Mouse (Mus musculus): ENCODE measurements around the gene Apln. TPM values are rescaled to one million over a fixed set of nuclear protein-coding genes. Genes with fewer than 3 reads are reported as not detected.

The Apln gene
- polyA plus RNA-seq, 1 experiment from 2014 or later: 3.1 TPM

- H3K36me3 ChIP-seq (ENCODE audit: control insufficient read depth, insufficient read depth, low read length): no peaks in the 10 kb centered on the region
- WGBS: 75% methylated on average over 3 of the region's 3 CpGs
- H3K27me3 ChIP-seq (ENCODE audit: control insufficient read depth, insufficient read depth, low read length): no peaks in the 10 kb centered on the region
- DNase-seq (ENCODE audit: low spot score): no peak
- no peak for TF ChIP-seq CTCF (IDR thresholded peaks at IDR 0.05; ENCODE audit: low read depth)
- no peak for TF ChIP-seq EP300 (optimal IDR thresholded peaks at IDR 0.05)
- no peak overlapping the region for H3K9ac ChIP-seq (ENCODE audit: low read length)
- H3K27ac ChIP-seq (replicated peaks): no peak overlapping the region
- no peak for ATAC-seq (ENCODE audit: low FRiP score, low TSS enrichment)
- H3K4me1 ChIP-seq (replicated peaks; ENCODE audit: control insufficient read depth, insufficient read depth): no peaks in the 10 kb centered on the region
- no peak overlapping the region for H3K4me2 ChIP-seq (replicated peaks; ENCODE audit: low read depth)
- no peak overlapping the region for H3K4me3 ChIP-seq (ENCODE audit: low read depth, low read length)
- H3K9me3 ChIP-seq (ENCODE audit: control insufficient read depth, low read length): no peaks in the 10 kb centered on the region
These were observed 32.2 kb upstream of the Apln start for GRCm38 (mm10) chrX:48066891-48067290.

DNA sequence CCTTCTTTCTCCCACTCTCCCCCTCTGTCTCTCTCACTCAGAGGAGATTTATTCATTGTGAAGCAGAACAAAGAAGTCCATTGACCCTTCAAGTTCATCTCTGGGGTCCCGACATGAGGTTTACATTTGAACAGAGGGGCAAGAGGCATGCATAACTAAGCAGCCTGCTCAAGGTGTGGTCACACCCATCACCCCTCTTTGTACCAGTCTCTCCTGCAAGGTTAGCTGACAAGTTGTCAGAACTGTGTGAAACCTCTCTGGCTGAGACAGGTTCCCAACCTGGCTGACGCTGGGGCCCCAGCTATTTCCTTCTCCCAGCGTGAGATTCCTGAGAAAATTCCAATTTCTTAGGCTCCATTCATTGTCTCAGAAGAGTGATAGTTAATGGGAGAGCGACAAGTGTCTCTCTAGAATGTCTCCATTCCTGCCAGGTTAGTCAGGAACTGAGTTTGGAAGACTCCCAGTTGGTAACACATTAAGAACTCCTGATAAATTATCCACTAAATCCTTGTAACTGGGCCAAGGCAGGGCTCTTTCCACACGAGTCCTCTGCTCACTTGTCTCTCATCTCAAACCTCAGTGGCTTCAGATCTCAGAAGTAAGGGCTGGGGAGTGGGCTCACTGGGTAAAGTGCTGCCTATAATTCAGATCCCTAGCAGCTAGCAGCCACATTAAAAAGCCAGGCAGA lies 29.7 kb upstream of the Apln start:
- H3K27me3 ChIP-seq (ENCODE audit: control insufficient read depth, insufficient read depth, low read length): no peaks in the 10 kb centered on the region
- no peaks in the 10 kb centered on the region for H3K36me3 ChIP-seq (ENCODE audit: control insufficient read depth, insufficient read depth, low read length)
- no peak overlapping the region for H3K4me2 ChIP-seq (replicated peaks; ENCODE audit: low read depth)
- 38% methylated on average over 5 of the region's 5 CpGs for WGBS
- no peak overlapping the region for H3K4me3 ChIP-seq (ENCODE audit: low read depth, low read length)
- H3K9me3 ChIP-seq (ENCODE audit: control insufficient read depth, low read length): no peaks in the 10 kb centered on the region
- H3K27ac ChIP-seq (replicated peaks): no peak overlapping the region
- DNase-seq (ENCODE audit: low spot score) (no peak), ATAC-seq (ENCODE audit: low FRiP score, low TSS enrichment) (no peak)
- no peaks in the 10 kb centered on the region for H3K4me1 ChIP-seq (replicated peaks; ENCODE audit: control insufficient read depth, insufficient read depth)
- H3K9ac ChIP-seq (ENCODE audit: low read length): no peak overlapping the region
- TF ChIP-seq CTCF (IDR thresholded peaks at IDR 0.05; ENCODE audit: low read depth): no peak
- TF ChIP-seq EP300 (optimal IDR thresholded peaks at IDR 0.05): no peak

- no peak for TF ChIP-seq CTCF (IDR thresholded peaks at IDR 0.05; ENCODE audit: low read depth)
- H3K9me3 ChIP-seq (ENCODE audit: control insufficient read depth, low read length): no peaks in the 10 kb centered on the region
- no peak overlapping the region for H3K9ac ChIP-seq (ENCODE audit: low read length)
- H3K36me3 ChIP-seq (ENCODE audit: control insufficient read depth, insufficient read depth, low read length): no peaks in the 10 kb centered on the region
- 60% methylated on average over 4 of the region's 4 CpGs for WGBS
- H3K4me3 ChIP-seq (ENCODE audit: low read depth, low read length): no peak overlapping the region
- H3K4me1 ChIP-seq (replicated peaks; ENCODE audit: control insufficient read depth, insufficient read depth): no peaks in the 10 kb centered on the region
- ATAC-seq (ENCODE audit: low FRiP score, low TSS enrichment) (no peak), DNase-seq (ENCODE audit: low spot score) (no peak)
- H3K27me3 ChIP-seq (ENCODE audit: control insufficient read depth, insufficient read depth, low read length): no peaks in the 10 kb centered on the region
- no peak overlapping the region for H3K27ac ChIP-seq (replicated peaks)
- no peak overlapping the region for H3K4me2 ChIP-seq (replicated peaks; ENCODE audit: low read depth)
These were observed 27.8 kb upstream of the Apln start for GRCm38 (mm10) chrX:48062481-48062880.

DNA sequence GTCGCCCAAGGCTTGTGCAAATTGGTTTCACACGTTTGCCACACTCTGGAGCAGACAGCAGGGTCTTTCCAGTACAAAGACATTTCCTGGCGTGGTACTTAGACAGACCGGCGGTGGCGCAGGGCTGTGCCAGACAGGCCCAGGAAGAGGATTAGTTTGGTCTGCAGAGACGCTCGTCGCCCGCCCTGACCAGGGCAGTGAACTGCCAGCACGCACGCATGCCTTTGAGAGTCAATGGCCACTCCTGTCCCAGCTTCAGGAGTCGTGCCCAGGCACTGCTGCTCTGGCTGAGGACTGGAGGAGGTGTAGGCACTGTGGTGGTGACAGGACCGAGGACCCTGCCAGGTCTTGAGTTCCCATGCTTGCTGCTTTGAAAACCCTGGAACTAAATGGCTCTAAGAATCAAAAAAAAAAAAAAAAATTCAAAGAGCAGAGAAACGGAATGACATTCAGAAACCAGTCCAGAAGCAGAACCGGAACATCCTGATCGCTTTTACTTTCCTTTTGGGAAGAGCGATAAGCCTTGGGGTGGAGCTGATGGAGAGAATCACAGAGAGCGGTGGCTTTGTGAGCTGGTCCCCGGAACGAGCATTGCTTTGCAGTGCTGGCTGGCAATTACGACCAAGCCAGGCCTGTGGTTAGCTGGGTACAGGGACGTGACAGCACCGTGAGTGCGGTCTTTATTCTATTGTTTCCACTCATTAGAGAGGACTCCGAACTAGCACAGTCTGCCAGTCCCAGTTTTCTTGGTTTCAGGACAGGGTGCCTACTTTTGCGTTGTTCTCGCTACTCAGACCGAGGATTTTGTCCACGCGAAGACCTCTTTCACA lies 19.7 kb upstream of the Apln start:
- ATAC-seq (ENCODE audit: low FRiP score, low TSS enrichment) (peak; percentile 49), DNase-seq (ENCODE audit: low spot score) (peak; percentile 31)
- peak overlapping the region; percentile 41; the same call in 1 of the 2 replicates for H3K9ac ChIP-seq (ENCODE audit: low read length)
- H3K27me3 ChIP-seq (ENCODE audit: control insufficient read depth, insufficient read depth, low read length): no peaks in the 10 kb centered on the region
- no peaks in the 10 kb centered on the region for H3K9me3 ChIP-seq (ENCODE audit: control insufficient read depth, low read length)
- 37% methylated on average over 31 of the region's 31 CpGs for WGBS
- no peaks in the 10 kb centered on the region for H3K36me3 ChIP-seq (ENCODE audit: control insufficient read depth, insufficient read depth, low read length)
- no peak for TF ChIP-seq EP300 (optimal IDR thresholded peaks at IDR 0.05)
- 0 out of 2 replicates have a peak, but pooled peaks have one; percentile 11 for TF ChIP-seq CTCF (IDR thresholded peaks at IDR 0.05; ENCODE audit: low read depth)
- peak overlapping the region; percentile 35 for H3K4me3 ChIP-seq (ENCODE audit: low read depth, low read length)
- H3K27ac ChIP-seq (replicated peaks): 0 out of 2 replicates have a peak overlapping the region, but pooled peaks have one; percentile 8
- H3K4me1 ChIP-seq (replicated peaks; ENCODE audit: control insufficient read depth, insufficient read depth): no peaks in the 10 kb centered on the region
- H3K4me2 ChIP-seq (replicated peaks; ENCODE audit: low read depth): peak overlapping the region; percentile 57

DNA sequence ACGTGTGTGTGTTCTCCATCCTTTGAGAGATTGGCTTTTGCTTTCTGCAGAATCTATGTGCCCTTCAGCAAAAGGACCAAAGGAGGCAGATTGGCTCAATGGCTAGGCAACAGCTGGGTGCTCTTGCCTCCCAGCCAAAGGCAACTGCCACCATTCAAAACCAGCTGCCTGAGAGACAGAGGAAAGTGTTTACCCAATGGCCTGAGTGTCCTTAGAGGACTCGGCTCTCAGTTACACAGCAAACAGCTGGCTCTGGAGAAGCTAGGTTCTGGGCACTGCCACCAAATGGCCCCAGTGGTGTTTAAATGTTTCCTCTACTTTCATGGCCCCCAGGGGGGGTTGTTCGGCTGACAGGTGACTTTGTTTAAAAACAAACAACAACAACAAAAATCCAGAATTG lies 19.1 kb upstream of the Apln start:
- Histone ChIP-seq H3K27me3 (ENCODE audit: control insufficient read depth, insufficient read depth, low read length) (no peaks in the 10 kb centered on the region), H3K9me3 (ENCODE audit: control insufficient read depth, low read length) (no peaks in the 10 kb centered on the region), H3K4me2 (replicated peaks; ENCODE audit: low read depth) (peak overlapping the region; percentile 57), H3K4me3 (ENCODE audit: low read depth, low read length) (no peak overlapping the region), H3K36me3 (ENCODE audit: control insufficient read depth, insufficient read depth, low read length) (no peaks in the 10 kb centered on the region), H3K9ac (ENCODE audit: low read length) (no peak overlapping the region), H3K27ac (replicated peaks) (no peak overlapping the region), H3K4me1 (replicated peaks; ENCODE audit: control insufficient read depth, insufficient read depth) (no peaks in the 10 kb centered on the region)
- TF ChIP-seq EP300 (optimal IDR thresholded peaks at IDR 0.05): no peak
- no peak for TF ChIP-seq CTCF (IDR thresholded peaks at IDR 0.05; ENCODE audit: low read depth)
- 54% methylated on average over 3 of the region's 3 CpGs for WGBS
- DNase-seq (ENCODE audit: low spot score) (no peak), ATAC-seq (ENCODE audit: low FRiP score, low TSS enrichment) (no peak)

DNA sequence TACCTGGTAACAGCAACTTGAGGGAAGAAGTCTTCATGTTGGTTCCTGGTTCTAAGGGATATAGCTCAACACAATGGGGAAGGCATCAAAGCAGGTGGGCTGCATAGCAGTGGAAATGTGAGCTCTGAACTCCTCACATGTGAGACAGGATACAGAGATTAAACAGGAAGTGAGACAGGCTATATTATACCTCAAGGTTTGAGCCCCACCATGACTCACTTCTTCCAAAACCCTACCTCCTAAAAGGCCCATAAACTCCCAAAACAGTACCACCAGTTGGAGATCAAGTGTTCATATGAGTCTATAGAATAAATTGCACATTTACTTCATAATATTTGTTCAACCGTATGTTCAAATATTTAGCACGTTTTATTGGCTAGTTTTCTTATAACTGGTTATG lies 11.7 kb upstream of the Apln start:
- Histone ChIP-seq H3K4me2 (replicated peaks; ENCODE audit: low read depth) (no peak overlapping the region), H3K27ac (replicated peaks) (no peak overlapping the region), H3K36me3 (ENCODE audit: control insufficient read depth, insufficient read depth, low read length) (no peaks in the 10 kb centered on the region), H3K9ac (ENCODE audit: low read length) (no peak overlapping the region), H3K27me3 (ENCODE audit: control insufficient read depth, insufficient read depth, low read length) (no peaks in the 10 kb centered on the region), H3K9me3 (ENCODE audit: control insufficient read depth, low read length) (no peaks in the 10 kb centered on the region), H3K4me3 (ENCODE audit: low read depth, low read length) (no peak overlapping the region), H3K4me1 (replicated peaks; ENCODE audit: control insufficient read depth, insufficient read depth) (no peaks in the 10 kb centered on the region)
- DNase-seq (ENCODE audit: low spot score) (no peak), ATAC-seq (ENCODE audit: low FRiP score, low TSS enrichment) (no peak)
- TF ChIP-seq CTCF (IDR thresholded peaks at IDR 0.05; ENCODE audit: low read depth) (no peak), EP300 (optimal IDR thresholded peaks at IDR 0.05) (no peak)
- WGBS: 83% methylated on average over 2 of the region's 2 CpGs

All from stomach, postnatal 0 days (tissue).